Mouse (Mus musculus): ENCODE data around the gene Diaph3. TPM values are rescaled to one million over a fixed set of nuclear protein-coding genes. Genes with fewer than 3 reads are reported as not detected.

The Diaph3 gene
- total and polyA plus RNA-seq, 2 experiments from 2014 or later = 3.7 to 4.1 TPM

GRCm38 (mm10) chr14:86930763-86931162, 210.3 kb downstream of the Diaph3 start:
- Histone ChIP-seq H3K36me3 (ENCODE audit: insufficient read depth) (no peaks in the 10 kb centered on the region), H3K27ac (ENCODE audit: low read depth, low read length) (no peak overlapping the region), H3K9me3 (ENCODE audit: low read length) (no peaks in the 10 kb centered on the region), H3K9ac (no peak overlapping the region), H3K4me2 (ENCODE audit: low read depth) (no peak overlapping the region), H3K27me3 (ENCODE audit: insufficient read depth, low read length) (no peaks in the 10 kb centered on the region), H3K4me1 (ENCODE audit: insufficient read depth) (no peaks in the 10 kb centered on the region), H3K4me3 (ENCODE audit: low read depth, low read length) (no peak overlapping the region)
- 81% methylated on average over 4 of the region's 4 CpGs for WGBS
- ATAC-seq (no peak), DNase-seq (no peak)
- no peak for TF ChIP-seq CTCF (IDR thresholded peaks at IDR 0.05; ENCODE audit: low read depth)

- Histone ChIP-seq H3K9me3 (ENCODE audit: low read length) (no peaks in the 10 kb centered on the region), H3K4me2 (ENCODE audit: low read depth) (no peak overlapping the region), H3K27ac (ENCODE audit: low read depth, low read length) (no peak overlapping the region), H3K27me3 (ENCODE audit: insufficient read depth, low read length) (no peaks in the 10 kb centered on the region), H3K9ac (no peak overlapping the region), H3K4me3 (ENCODE audit: low read depth, low read length) (no peak overlapping the region), H3K4me1 (ENCODE audit: insufficient read depth) (no peaks in the 10 kb centered on the region), H3K36me3 (ENCODE audit: insufficient read depth) (no peaks in the 10 kb centered on the region)
- ATAC-seq (no peak), DNase-seq (peak; percentile 14)
- 10% methylated on average over 7 of the region's 7 CpGs for WGBS
- TF ChIP-seq CTCF (IDR thresholded peaks at IDR 0.05; ENCODE audit: low read depth) = no peak
These were observed 214.2 kb downstream of the Diaph3 start for GRCm38 (mm10) chr14:86926827-86927226.

GRCm38 (mm10) chr14:86898898-86899297, 242.1 kb downstream of the Diaph3 start:
- Histone ChIP-seq H3K36me3 (ENCODE audit: insufficient read depth) (no peaks in the 10 kb centered on the region), H3K27ac (ENCODE audit: low read depth, low read length) (no peak overlapping the region), H3K4me1 (ENCODE audit: insufficient read depth) (no peaks in the 10 kb centered on the region), H3K9ac (no peak overlapping the region), H3K4me2 (ENCODE audit: low read depth) (no peak overlapping the region), H3K9me3 (ENCODE audit: low read length) (no peaks in the 10 kb centered on the region), H3K4me3 (ENCODE audit: low read depth, low read length) (no peak overlapping the region), H3K27me3 (ENCODE audit: insufficient read depth, low read length) (no peaks in the 10 kb centered on the region)
- TF ChIP-seq CTCF (IDR thresholded peaks at IDR 0.05; ENCODE audit: low read depth) = peak; percentile 53
- ATAC-seq (no peak), DNase-seq (peak; percentile 29)

- no peak overlapping the region for H3K4me3 ChIP-seq (ENCODE audit: low read depth, low read length)
- no peaks in the 10 kb centered on the region for H3K9me3 ChIP-seq (ENCODE audit: low read length)
- no peak overlapping the region for H3K4me2 ChIP-seq (ENCODE audit: low read depth)
- no peaks in the 10 kb centered on the region for H3K27me3 ChIP-seq (ENCODE audit: insufficient read depth, low read length)
- no peaks in the 10 kb centered on the region for H3K4me1 ChIP-seq (ENCODE audit: insufficient read depth)
- no peak overlapping the region for H3K27ac ChIP-seq (ENCODE audit: low read depth, low read length)
- DNase-seq = no peak
- no peak overlapping the region for H3K9ac ChIP-seq
- no peaks in the 10 kb centered on the region for H3K36me3 ChIP-seq (ENCODE audit: insufficient read depth)
- no peak for ATAC-seq
- WGBS = 85% methylated on average over 3 of the region's 3 CpGs
- no peak for TF ChIP-seq CTCF (IDR thresholded peaks at IDR 0.05; ENCODE audit: low read depth)
These were observed 251.8 kb downstream of the Diaph3 start for GRCm38 (mm10) chr14:86889070-86889804.

- H3K9ac ChIP-seq = no peak overlapping the region
- no peak for TF ChIP-seq CTCF (IDR thresholded peaks at IDR 0.05; ENCODE audit: low read depth)
- no peak overlapping the region for H3K27ac ChIP-seq (ENCODE audit: low read depth, low read length)
- no peak for ATAC-seq
- H3K4me2 ChIP-seq (ENCODE audit: low read depth) = no peak overlapping the region
- no peak for DNase-seq
- no peaks in the 10 kb centered on the region for H3K36me3 ChIP-seq (ENCODE audit: insufficient read depth)
- H3K4me3 ChIP-seq (ENCODE audit: low read depth, low read length) = no peak overlapping the region
- H3K4me1 ChIP-seq (ENCODE audit: insufficient read depth) = no peaks in the 10 kb centered on the region
- H3K9me3 ChIP-seq (ENCODE audit: low read length) = no peaks in the 10 kb centered on the region
- H3K27me3 ChIP-seq (ENCODE audit: insufficient read depth, low read length) = no peaks in the 10 kb centered on the region
- 83% methylated on average over 5 of the region's 5 CpGs for WGBS
These were observed 255.5 kb downstream of the Diaph3 start for GRCm38 (mm10) chr14:86885417-86886098.

GRCm38 (mm10) chr14:86869536-86869935, 271.5 kb downstream of the Diaph3 start:
- ATAC-seq = peak; percentile 63
- no peaks in the 10 kb centered on the region for H3K27me3 ChIP-seq (ENCODE audit: insufficient read depth, low read length)
- no peak overlapping the region for H3K4me2 ChIP-seq (ENCODE audit: low read depth)

GRCm38 (mm10) chr14:86867143-86867542, 273.9 kb downstream of the Diaph3 start:
- no peaks in the 10 kb centered on the region for H3K27me3 ChIP-seq (ENCODE audit: insufficient read depth, low read length)
- peak; percentile 55 for DNase-seq
- H3K4me1 ChIP-seq (ENCODE audit: insufficient read depth) = 0 out of 2 replicates have a peak, but pooled peaks cover 6% of the 10 kb centered on the region
- H3K27ac ChIP-seq (ENCODE audit: low read depth, low read length) = no peak overlapping the region
- 20% methylated on average over 3 of the region's 3 CpGs for WGBS
- ATAC-seq = peak; percentile 71
- H3K9ac ChIP-seq = no peak overlapping the region
- H3K4me2 ChIP-seq (ENCODE audit: low read depth) = no peak overlapping the region
- no peak for TF ChIP-seq CTCF (IDR thresholded peaks at IDR 0.05; ENCODE audit: low read depth)
- no peaks in the 10 kb centered on the region for H3K36me3 ChIP-seq (ENCODE audit: insufficient read depth)
- no peak overlapping the region for H3K4me3 ChIP-seq (ENCODE audit: low read depth, low read length)
- no peaks in the 10 kb centered on the region for H3K9me3 ChIP-seq (ENCODE audit: low read length)

More at GRCm38 (mm10) chr14:86869536-86869935, 271.5 kb downstream of the Diaph3 start:
- no peaks in the 10 kb centered on the region for H3K9me3 ChIP-seq (ENCODE audit: low read length)
- no peaks in the 10 kb centered on the region for H3K36me3 ChIP-seq (ENCODE audit: insufficient read depth)
- H3K4me3 ChIP-seq (ENCODE audit: low read depth, low read length) = no peak overlapping the region
- no peak overlapping the region for H3K27ac ChIP-seq (ENCODE audit: low read depth, low read length)
- 51% methylated on average over 5 of the region's 5 CpGs for WGBS
- peak; percentile 58 for TF ChIP-seq CTCF (IDR thresholded peaks at IDR 0.05; ENCODE audit: low read depth)
- H3K4me1 ChIP-seq (ENCODE audit: insufficient read depth) = 0 out of 2 replicates have a peak, but pooled peaks cover 6% of the 10 kb centered on the region
- no peak overlapping the region for H3K9ac ChIP-seq
- DNase-seq = peak; percentile 73

All from forebrain, postnatal 0 days (tissue).